Mouse (Mus musculus): ENCODE data around the gene Vps26a. TPM values are rescaled to one million over a fixed set of nuclear protein-coding genes. Genes with fewer than 3 reads are reported as not detected.
"Not testable (repeated sequence)": the region's sequence is repeated elsewhere in the genome, so short reads cannot be mapped to it uniquely, and the experiment has no call there.

Vps26a gene
- polyA plus RNA-seq, 1 experiment from 2014 or later, result 77.4 TPM

- Histone ChIP-seq H3K4me3 (ENCODE audit: low read depth, low read length) (peak overlapping the region; percentile 94), H3K4me1 (replicated peaks; ENCODE audit: control insufficient read depth, insufficient read depth, low read length) (peaks cover 9% of the 10 kb centered on the region; the same call in 1 of the 2 replicates), H3K27ac (ENCODE audit: low read depth, low read length) (peak overlapping the region; percentile 84), H3K27me3 (replicated peaks; ENCODE audit: control insufficient read depth, insufficient read depth, low read length) (no peaks in the 10 kb centered on the region), H3K9ac (ENCODE audit: low read depth, low read length) (peak overlapping the region; percentile 87), H3K4me2 (peak overlapping the region; percentile 75), H3K9me3 (ENCODE audit: control insufficient read depth, low read length) (no peaks in the 10 kb centered on the region), H3K36me3 (ENCODE audit: control insufficient read depth, insufficient read depth, low read length) (no peaks in the 10 kb centered on the region)
- ATAC-seq (replicated peaks; ENCODE audit: low FRiP score), result peak; percentile 60
- no peak for DNase-seq (ENCODE audit: low spot score)
- WGBS, result under 1% methylated on average over 48 of the region's 48 CpGs
Observed at GRCm38 (mm10) chr10:62485878-62486582, 575 bp downstream of the Vps26a start.

GRCm38 (mm10) chr10:62481108-62481852, 5.3 kb downstream of the Vps26a start:
- WGBS, result 69% methylated on average over 7 of the region's 7 CpGs
- Histone ChIP-seq H3K4me1 (replicated peaks; ENCODE audit: control insufficient read depth, insufficient read depth, low read length) (no peaks in the 10 kb centered on the region), H3K4me3 (ENCODE audit: low read depth, low read length) (no peak overlapping the region), H3K27ac (ENCODE audit: low read depth, low read length) (no peak overlapping the region), H3K4me2 (no peak overlapping the region), H3K27me3 (replicated peaks; ENCODE audit: control insufficient read depth, insufficient read depth, low read length) (no peaks in the 10 kb centered on the region), H3K36me3 (ENCODE audit: control insufficient read depth, insufficient read depth, low read length) (peaks cover 4% of the 10 kb centered on the region; the same call in 1 of the 2 replicates), H3K9ac (ENCODE audit: low read depth, low read length) (no peak overlapping the region), H3K9me3 (ENCODE audit: control insufficient read depth, low read length) (no peaks in the 10 kb centered on the region)
- DNase-seq (ENCODE audit: low spot score) (no peak), ATAC-seq (replicated peaks; ENCODE audit: low FRiP score) (no peak)

- H3K9ac ChIP-seq (ENCODE audit: low read depth, low read length), result no peak overlapping the region
- ATAC-seq (replicated peaks; ENCODE audit: low FRiP score) (no peak), DNase-seq (ENCODE audit: low spot score) (no peak)
- no peak overlapping the region for H3K27ac ChIP-seq (ENCODE audit: low read depth, low read length)
- H3K27me3 ChIP-seq (replicated peaks; ENCODE audit: control insufficient read depth, insufficient read depth, low read length), result no peaks in the 10 kb centered on the region
- H3K4me2 ChIP-seq, result no peak overlapping the region
- no peak overlapping the region for H3K4me3 ChIP-seq (ENCODE audit: low read depth, low read length)
- peaks cover 4% of the 10 kb centered on the region; the same call in 1 of the 2 replicates for H3K36me3 ChIP-seq (ENCODE audit: control insufficient read depth, insufficient read depth, low read length)
- no peaks in the 10 kb centered on the region for H3K4me1 ChIP-seq (replicated peaks; ENCODE audit: control insufficient read depth, insufficient read depth, low read length)
- WGBS, result 82% methylated on average over 2 of the region's 2 CpGs
- H3K9me3 ChIP-seq (ENCODE audit: control insufficient read depth, low read length), result no peaks in the 10 kb centered on the region
Observed at GRCm38 (mm10) chr10:62476980-62477379, 9.6 kb downstream of the Vps26a start.

- no peak overlapping the region for H3K4me2 ChIP-seq
- no peak for DNase-seq (ENCODE audit: low spot score)
- no peaks in the 10 kb centered on the region for H3K4me1 ChIP-seq (replicated peaks; ENCODE audit: control insufficient read depth, insufficient read depth, low read length)
- H3K4me3 ChIP-seq (ENCODE audit: low read depth, low read length), result no peak overlapping the region
- WGBS, result 89% methylated on average over 10 of the region's 10 CpGs
- no peak for ATAC-seq (replicated peaks; ENCODE audit: low FRiP score)
- no peaks in the 10 kb centered on the region for H3K9me3 ChIP-seq (ENCODE audit: control insufficient read depth, low read length)
- no peak overlapping the region for H3K9ac ChIP-seq (ENCODE audit: low read depth, low read length)
- H3K27ac ChIP-seq (ENCODE audit: low read depth, low read length), result no peak overlapping the region
- H3K27me3 ChIP-seq (replicated peaks; ENCODE audit: control insufficient read depth, insufficient read depth, low read length), result no peaks in the 10 kb centered on the region
- peaks cover 4% of the 10 kb centered on the region; the same call in 1 of the 2 replicates for H3K36me3 ChIP-seq (ENCODE audit: control insufficient read depth, insufficient read depth, low read length)
Observed at GRCm38 (mm10) chr10:62474944-62475343, 11.7 kb downstream of the Vps26a start.

- Histone ChIP-seq H3K4me2 (no peak overlapping the region), H3K4me3 (ENCODE audit: low read depth, low read length) (no peak overlapping the region), H3K36me3 (ENCODE audit: control insufficient read depth, insufficient read depth, low read length) (no peaks in the 10 kb centered on the region; the same call in 1 of the 2 replicates), H3K9ac (ENCODE audit: low read depth, low read length) (no peak overlapping the region), H3K4me1 (replicated peaks; ENCODE audit: control insufficient read depth, insufficient read depth, low read length) (no peaks in the 10 kb centered on the region), H3K27me3 (replicated peaks; ENCODE audit: control insufficient read depth, insufficient read depth, low read length) (no peaks in the 10 kb centered on the region), H3K9me3 (ENCODE audit: control insufficient read depth, low read length) (no peaks in the 10 kb centered on the region), H3K27ac (ENCODE audit: low read depth, low read length) (no peak overlapping the region)
- 70% methylated on average over 5 of the region's 5 CpGs for WGBS
- no peak for ATAC-seq (replicated peaks; ENCODE audit: low FRiP score)
- no peak for DNase-seq (ENCODE audit: low spot score)
Observed at GRCm38 (mm10) chr10:62471105-62471504, 15.5 kb downstream of the Vps26a start.

- Histone ChIP-seq H3K4me3 (ENCODE audit: low read depth, low read length) (no peak overlapping the region), H3K27ac (ENCODE audit: low read depth, low read length) (no peak overlapping the region), H3K9ac (ENCODE audit: low read depth, low read length) (no peak overlapping the region), H3K4me2 (no peak overlapping the region), H3K27me3 (replicated peaks; ENCODE audit: control insufficient read depth, insufficient read depth, low read length) (no peaks in the 10 kb centered on the region), H3K9me3 (ENCODE audit: control insufficient read depth, low read length) (no peaks in the 10 kb centered on the region), H3K36me3 (ENCODE audit: control insufficient read depth, insufficient read depth, low read length) (no peaks in the 10 kb centered on the region; the same call in 1 of the 2 replicates), H3K4me1 (replicated peaks; ENCODE audit: control insufficient read depth, insufficient read depth, low read length) (no peaks in the 10 kb centered on the region)
- 93% methylated on average over 4 of the region's 4 CpGs for WGBS
- DNase-seq (ENCODE audit: low spot score) (no peak), ATAC-seq (replicated peaks; ENCODE audit: low FRiP score) (no peak)
Observed at GRCm38 (mm10) chr10:62469736-62470135, 16.9 kb downstream of the Vps26a start.

GRCm38 (mm10) chr10:62461321-62461720, 25.3 kb downstream of the Vps26a start:
- Histone ChIP-seq H3K27me3 (replicated peaks; ENCODE audit: control insufficient read depth, insufficient read depth, low read length) (no peaks in the 10 kb centered on the region), H3K4me1 (replicated peaks; ENCODE audit: control insufficient read depth, insufficient read depth, low read length) (no peaks in the 10 kb centered on the region), H3K4me2 (no peak overlapping the region), H3K9ac (ENCODE audit: low read depth, low read length) (no peak overlapping the region), H3K27ac (ENCODE audit: low read depth, low read length) (no peak overlapping the region), H3K4me3 (ENCODE audit: low read depth, low read length) (no peak overlapping the region), H3K9me3 (ENCODE audit: control insufficient read depth, low read length) (no peaks in the 10 kb centered on the region), H3K36me3 (ENCODE audit: control insufficient read depth, insufficient read depth, low read length) (peaks cover 28% of the 10 kb centered on the region)
- no peak for ATAC-seq (replicated peaks; ENCODE audit: low FRiP score)
- no peak for DNase-seq (ENCODE audit: low spot score)

- not testable (repeated sequence) for H3K9me3 ChIP-seq (ENCODE audit: control insufficient read depth, low read length); H3K4me2 ChIP-seq; H3K9ac ChIP-seq (ENCODE audit: low read depth, low read length); H3K36me3 ChIP-seq (ENCODE audit: control insufficient read depth, insufficient read depth, low read length); H3K27ac ChIP-seq (ENCODE audit: low read depth, low read length); H3K4me3 ChIP-seq (ENCODE audit: low read depth, low read length); DNase-seq (ENCODE audit: low spot score); ATAC-seq (replicated peaks; ENCODE audit: low FRiP score); H3K4me1 ChIP-seq (replicated peaks; ENCODE audit: control insufficient read depth, insufficient read depth, low read length); H3K27me3 ChIP-seq (replicated peaks; ENCODE audit: control insufficient read depth, insufficient read depth, low read length)
- 65% methylated on average over 11 of the region's 11 CpGs for WGBS
Observed at GRCm38 (mm10) chr10:62452001-62452400, 34.6 kb downstream of the Vps26a start.

All from liver, embryonic 11.5 days (tissue).